Mouse (Mus musculus): ENCODE measurements around the gene Slc12a8. TPM values are rescaled to one million over a fixed set of nuclear protein-coding genes. Genes with fewer than 3 reads are reported as not detected.

Gene Slc12a8
- total and polyA plus RNA-seq, 3 experiments: 0.49 TPM; not detected in 2

DNA sequence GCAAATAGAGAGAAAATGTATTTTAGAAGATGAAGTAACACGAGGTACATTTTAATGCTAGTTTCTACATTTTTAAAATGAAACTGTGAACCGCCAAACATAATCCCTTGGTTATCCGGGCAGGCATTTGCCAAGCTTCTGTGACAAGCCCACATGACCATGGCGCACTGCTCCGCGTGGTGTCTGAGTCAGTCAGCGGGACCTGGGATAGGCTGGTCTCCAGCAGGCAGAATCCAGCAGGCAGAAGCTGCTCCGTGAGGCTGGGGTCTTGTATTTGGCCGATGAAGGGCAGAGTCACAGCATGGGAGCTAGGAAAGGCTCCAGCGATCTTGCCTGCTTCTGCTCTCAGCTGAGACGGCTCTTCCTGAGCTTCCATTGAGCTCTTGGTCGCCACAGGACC is 41.0 kb downstream of the Slc12a8 start:
- H3K4me1 ChIP-seq (ENCODE audit: insufficient read depth, low read depth, low read length): no peaks in the 10 kb centered on the region
- H3K27me3 ChIP-seq (ENCODE audit: insufficient read depth, low read length): peaks cover 54% of the 10 kb centered on the region
- H3K4me3 ChIP-seq (ENCODE audit: low read depth, low read length): no peak overlapping the region
- DNase-seq (ENCODE audit: low spot score): no peak
- no peak for ATAC-seq (ENCODE audit: extremely low read depth, insufficient number of reproducible peaks, low FRiP score, poor library complexity, severe bottlenecking)
- H3K36me3 ChIP-seq (replicated peaks): no peaks in the 10 kb centered on the region
- no peaks in the 10 kb centered on the region for H3K9me3 ChIP-seq (replicated peaks)
- TF ChIP-seq POLR2AphosphoS5 (IDR thresholded peaks at IDR 0.05; ENCODE audit: insufficient replicate concordance, low read depth, low read length): no peak
- TF ChIP-seq CTCF (IDR thresholded peaks at IDR 0.05; ENCODE audit: low read depth, low read length): no peak
- no peak for TF ChIP-seq GATA1 (IDR thresholded peaks at IDR 0.05; ENCODE audit: borderline replicate concordance, low read length)
- TF ChIP-seq TAL1 (conservative IDR thresholded peaks at IDR 0.05; ENCODE audit: low read depth, low read length): no peak
- no peak for TF ChIP-seq GATA2 (IDR thresholded peaks at IDR 0.05; ENCODE audit: borderline replicate concordance, low read depth, low read length)

- H3K4me1 ChIP-seq (ENCODE audit: insufficient read depth, low read depth, low read length): no peaks in the 10 kb centered on the region
- no peak overlapping the region for H3K4me3 ChIP-seq (ENCODE audit: low read depth, low read length)
- peaks cover 45% of the 10 kb centered on the region for H3K27me3 ChIP-seq (ENCODE audit: insufficient read depth, low read length)
- H3K9me3 ChIP-seq (replicated peaks): no peaks in the 10 kb centered on the region
- TF ChIP-seq GATA2 (IDR thresholded peaks at IDR 0.05; ENCODE audit: borderline replicate concordance, low read depth, low read length) (no peak), GATA1 (IDR thresholded peaks at IDR 0.05; ENCODE audit: borderline replicate concordance, low read length) (no peak), CTCF (IDR thresholded peaks at IDR 0.05; ENCODE audit: low read depth, low read length) (0 out of 2 replicates have a peak, but pooled peaks have one; percentile 15)
- ATAC-seq (ENCODE audit: extremely low read depth, insufficient number of reproducible peaks, low FRiP score, poor library complexity, severe bottlenecking) (no peak), DNase-seq (ENCODE audit: low spot score) (peak; percentile 23)
- no peaks in the 10 kb centered on the region for H3K36me3 ChIP-seq (replicated peaks)
These were observed 43.2 kb downstream of the Slc12a8 start for GRCm38 (mm10) chr16:33560281-33560680.

DNA sequence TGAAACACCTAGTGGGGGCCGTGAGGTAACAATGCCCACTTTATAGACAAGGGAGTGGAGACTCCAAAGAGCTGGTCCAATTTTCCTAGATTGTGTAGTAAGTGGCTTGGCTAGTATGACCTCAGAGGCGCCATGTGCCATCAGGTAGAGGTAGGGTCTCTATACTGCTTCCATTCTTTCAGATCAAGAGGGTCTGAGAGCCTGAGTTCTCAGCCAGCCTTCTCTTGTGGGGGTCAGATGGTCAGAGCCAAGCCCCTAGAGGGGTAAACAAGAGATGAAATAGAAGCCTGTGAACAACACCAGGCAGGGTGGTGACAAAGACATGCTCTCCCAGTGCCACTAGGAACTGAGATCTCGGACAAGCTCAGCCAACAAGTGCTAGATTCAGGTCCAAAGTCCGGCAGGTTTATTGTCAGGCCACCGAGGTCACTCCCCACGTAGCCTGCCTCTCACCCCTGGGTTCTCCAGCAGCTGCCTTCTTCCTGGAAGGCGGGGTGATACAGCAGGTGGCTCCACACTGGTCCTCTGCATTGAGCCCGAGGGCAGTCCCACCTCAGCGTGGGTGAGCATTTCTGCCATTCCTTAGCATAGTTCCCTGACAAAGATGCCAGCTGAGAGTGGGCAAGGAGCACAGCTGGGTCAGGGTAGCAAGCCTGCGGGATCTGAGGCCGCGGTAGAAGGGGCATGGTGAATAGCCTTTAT is 44.3 kb downstream of the Slc12a8 start:
- no peaks in the 10 kb centered on the region for H3K9me3 ChIP-seq (replicated peaks)
- H3K27me3 ChIP-seq (ENCODE audit: insufficient read depth, low read length): peaks cover 41% of the 10 kb centered on the region
- ATAC-seq (ENCODE audit: extremely low read depth, insufficient number of reproducible peaks, low FRiP score, poor library complexity, severe bottlenecking) (no peak), DNase-seq (ENCODE audit: low spot score) (no peak)
- H3K4me3 ChIP-seq (ENCODE audit: low read depth, low read length): no peak overlapping the region
- no peaks in the 10 kb centered on the region for H3K36me3 ChIP-seq (replicated peaks)
- TF ChIP-seq TAL1 (conservative IDR thresholded peaks at IDR 0.05; ENCODE audit: low read depth, low read length): no peak
- no peaks in the 10 kb centered on the region for H3K4me1 ChIP-seq (ENCODE audit: insufficient read depth, low read depth, low read length)

GRCm38 (mm10) chr16:33562874-33563537 is 45.9 kb downstream of the Slc12a8 start:
- Histone ChIP-seq H3K36me3 (replicated peaks) (no peaks in the 10 kb centered on the region), H3K4me1 (ENCODE audit: insufficient read depth, low read depth, low read length) (no peaks in the 10 kb centered on the region), H3K4me3 (ENCODE audit: low read depth, low read length) (no peak overlapping the region), H3K9me3 (replicated peaks) (no peaks in the 10 kb centered on the region), H3K27me3 (ENCODE audit: insufficient read depth, low read length) (peaks cover 43% of the 10 kb centered on the region)
- DNase-seq (ENCODE audit: low spot score) (no peak), ATAC-seq (ENCODE audit: extremely low read depth, insufficient number of reproducible peaks, low FRiP score, poor library complexity, severe bottlenecking) (no peak)
- no peak for TF ChIP-seq CTCF (IDR thresholded peaks at IDR 0.05; ENCODE audit: low read depth, low read length)
- no peak for TF ChIP-seq GATA2 (IDR thresholded peaks at IDR 0.05; ENCODE audit: borderline replicate concordance, low read depth, low read length)
- no peak for TF ChIP-seq TAL1 (conservative IDR thresholded peaks at IDR 0.05; ENCODE audit: low read depth, low read length)
- no peak for TF ChIP-seq GATA1 (IDR thresholded peaks at IDR 0.05; ENCODE audit: borderline replicate concordance, low read length)
- no peak for TF ChIP-seq POLR2AphosphoS5 (IDR thresholded peaks at IDR 0.05; ENCODE audit: insufficient replicate concordance, low read depth, low read length)

GRCm38 (mm10) chr16:33563538-33564013 is 46.4 kb downstream of the Slc12a8 start:
- TF ChIP-seq TAL1 (conservative IDR thresholded peaks at IDR 0.05; ENCODE audit: low read depth, low read length): no peak
- TF ChIP-seq CTCF (IDR thresholded peaks at IDR 0.05; ENCODE audit: low read depth, low read length): no peak
- TF ChIP-seq GATA2 (IDR thresholded peaks at IDR 0.05; ENCODE audit: borderline replicate concordance, low read depth, low read length): no peak
- TF ChIP-seq POLR2AphosphoS5 (IDR thresholded peaks at IDR 0.05; ENCODE audit: insufficient replicate concordance, low read depth, low read length): no peak
- TF ChIP-seq GATA1 (IDR thresholded peaks at IDR 0.05; ENCODE audit: borderline replicate concordance, low read length): no peak
- Histone ChIP-seq H3K4me1 (ENCODE audit: insufficient read depth, low read depth, low read length) (no peaks in the 10 kb centered on the region), H3K27me3 (ENCODE audit: insufficient read depth, low read length) (peaks cover 38% of the 10 kb centered on the region), H3K9me3 (replicated peaks) (no peaks in the 10 kb centered on the region), H3K36me3 (replicated peaks) (no peaks in the 10 kb centered on the region), H3K4me3 (ENCODE audit: low read depth, low read length) (no peak overlapping the region)
- DNase-seq (ENCODE audit: low spot score) (no peak), ATAC-seq (ENCODE audit: extremely low read depth, insufficient number of reproducible peaks, low FRiP score, poor library complexity, severe bottlenecking) (no peak)

DNA sequence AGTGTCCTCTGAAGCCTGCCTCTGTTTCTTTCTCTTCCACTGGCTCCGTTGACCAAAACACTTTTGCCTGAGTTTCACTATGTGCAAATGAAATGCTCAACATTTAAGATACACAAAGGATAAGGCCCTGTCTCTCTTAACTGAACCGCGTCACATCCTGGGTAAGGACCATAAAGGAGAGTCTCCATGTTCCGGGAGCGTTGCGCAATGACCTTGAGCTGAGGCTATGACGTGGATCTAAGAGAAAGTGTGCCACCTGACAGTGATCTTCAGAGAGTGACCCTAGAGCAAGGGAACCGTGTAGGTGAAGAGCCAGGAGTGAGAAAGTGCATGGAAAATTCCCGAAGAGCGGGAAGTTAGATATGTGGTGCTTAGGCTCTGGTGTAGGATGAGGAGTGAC is 49.3 kb downstream of the Slc12a8 start:
- DNase-seq (ENCODE audit: low spot score): no peak

More for the DNA sequence above, 49.3 kb downstream of the Slc12a8 start:
- H3K27me3 ChIP-seq (ENCODE audit: insufficient read depth, low read length): peaks cover 26% of the 10 kb centered on the region
- H3K36me3 ChIP-seq (replicated peaks): no peaks in the 10 kb centered on the region
- no peaks in the 10 kb centered on the region for H3K4me1 ChIP-seq (ENCODE audit: insufficient read depth, low read depth, low read length)
- no peak overlapping the region for H3K4me3 ChIP-seq (ENCODE audit: low read depth, low read length)
- no peak for ATAC-seq (ENCODE audit: extremely low read depth, insufficient number of reproducible peaks, low FRiP score, poor library complexity, severe bottlenecking)
- no peak for TF ChIP-seq TAL1 (conservative IDR thresholded peaks at IDR 0.05; ENCODE audit: low read depth, low read length)
- no peak for TF ChIP-seq POLR2AphosphoS5 (IDR thresholded peaks at IDR 0.05; ENCODE audit: insufficient replicate concordance, low read depth, low read length)
- no peak for TF ChIP-seq GATA1 (IDR thresholded peaks at IDR 0.05; ENCODE audit: borderline replicate concordance, low read length)
- no peak for TF ChIP-seq CTCF (IDR thresholded peaks at IDR 0.05; ENCODE audit: low read depth, low read length)
- TF ChIP-seq GATA2 (IDR thresholded peaks at IDR 0.05; ENCODE audit: borderline replicate concordance, low read depth, low read length): no peak
- H3K9me3 ChIP-seq (replicated peaks): no peaks in the 10 kb centered on the region
